Mouse (Mus musculus) liver, embryonic 14 days (tissue): ENCODE data around the gene Pctp. TPM values are rescaled to one million over a fixed set of nuclear protein-coding genes. Genes with fewer than 3 reads are reported as not detected.

ENCODE experiments used
- polyA plus RNA-seq: library from polyadenylated mRNA; depleted of rRNA; stranded (reverse); fragments of >200 nt; gene quantifications from 2 replicates; pipeline ENCODE4 v1.2.3, GENCODE M21; 2012; rRNA removed

Gene Pctp
- 4.8 and 5.4 TPM in 2 replicates for polyA plus RNA-seq

GRCm38 (mm10) chr11:90002231-90002986, at the start of gene Pctp:
Pctp (minus strand) TSS chr11:90002894.

GRCm38 (mm10) chr11:90029841-90030398, 27.2 kb upstream of the Pctp start, which contains the start of gene Tmem100:
Tmem100 (plus strand) TSS chr11:90030348.

Other genes starting within 250 kb of the Pctp start
- gene Ankfn1, start 225.2 kb downstream of the Pctp start, polyA plus RNA-seq, result not detected in 2 replicates
- gene Tmem100, start 27.5 kb upstream of the Pctp start, polyA plus RNA-seq, result 0.12 and 0.20 TPM in 2 replicates
- gene Gm45716, start 184.8 kb upstream of the Pctp start, polyA plus RNA-seq, result 1.1 and 1.2 TPM in 2 replicates
- 4.5 and 5.6 TPM in 2 replicates for gene Mmd, start 246.6 kb upstream of the Pctp start, polyA plus RNA-seq